Mouse (Mus musculus) thymus, postnatal 25 days (tissue): ENCODE data around the gene Cpsf2.

Source experiments
- DNase-seq: peaks from one replicate; pipeline ENCODE4 v3.0.0; 2022

Cpsf2 gene

DNA sequence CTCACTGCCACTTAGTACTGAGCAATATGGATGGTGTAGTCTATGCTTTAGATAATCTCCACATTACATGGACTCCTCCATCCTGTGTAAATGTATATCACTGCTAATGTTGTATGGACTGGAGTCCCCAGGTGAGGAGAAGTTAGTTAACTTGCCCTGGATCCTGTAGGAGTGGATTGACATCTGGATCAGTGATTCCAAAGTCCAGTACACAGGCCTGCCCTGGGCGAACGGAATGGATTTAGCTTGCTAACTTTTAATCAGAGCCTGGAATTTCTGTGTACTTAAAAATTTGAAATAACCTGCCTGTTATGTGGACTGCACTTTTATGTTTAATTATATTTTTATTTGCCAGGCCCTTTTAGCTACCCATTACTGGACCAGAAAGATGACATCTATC, 5.8 kb downstream of the Cpsf2 start:
- no peak for DNase-seq

DNA sequence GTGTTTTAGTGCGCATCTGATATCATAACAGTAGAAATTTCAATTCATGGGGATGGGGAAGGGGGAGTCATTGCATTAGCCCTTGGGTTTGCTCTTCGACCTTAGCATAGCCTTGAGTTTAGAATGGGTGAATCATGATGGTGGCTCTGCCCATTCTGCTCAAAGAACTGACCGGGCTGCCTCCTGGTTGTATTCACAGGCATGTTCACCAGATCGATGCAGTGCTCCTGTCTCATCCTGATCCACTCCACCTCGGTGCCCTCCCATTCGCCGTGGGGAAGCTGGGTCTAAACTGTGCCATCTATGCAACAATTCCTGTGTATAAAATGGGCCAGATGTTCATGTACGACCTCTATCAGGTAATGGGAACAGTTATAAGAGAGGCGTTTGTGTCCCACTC, 7.2 kb downstream of the Cpsf2 start:
- DNase-seq, result no peak

DNA sequence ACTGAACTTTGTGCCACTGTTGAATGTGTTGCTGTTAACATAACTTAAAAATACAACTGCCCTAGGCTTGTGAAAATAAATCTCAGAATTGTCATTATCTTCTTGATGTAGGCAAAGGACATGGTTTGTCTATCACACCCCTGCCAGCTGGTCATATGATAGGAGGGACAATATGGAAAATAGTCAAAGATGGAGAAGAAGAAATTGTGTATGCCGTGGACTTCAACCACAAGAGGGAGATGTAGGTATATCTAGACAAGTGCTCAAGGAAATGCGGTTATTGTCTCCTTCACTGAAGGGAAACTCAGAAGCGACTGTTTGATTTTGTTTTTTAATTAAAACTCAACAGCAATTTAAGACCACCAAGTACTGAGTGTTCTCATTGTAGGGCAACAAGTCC, 9.3 kb downstream of the Cpsf2 start:
- DNase-seq, result no peak

DNA sequence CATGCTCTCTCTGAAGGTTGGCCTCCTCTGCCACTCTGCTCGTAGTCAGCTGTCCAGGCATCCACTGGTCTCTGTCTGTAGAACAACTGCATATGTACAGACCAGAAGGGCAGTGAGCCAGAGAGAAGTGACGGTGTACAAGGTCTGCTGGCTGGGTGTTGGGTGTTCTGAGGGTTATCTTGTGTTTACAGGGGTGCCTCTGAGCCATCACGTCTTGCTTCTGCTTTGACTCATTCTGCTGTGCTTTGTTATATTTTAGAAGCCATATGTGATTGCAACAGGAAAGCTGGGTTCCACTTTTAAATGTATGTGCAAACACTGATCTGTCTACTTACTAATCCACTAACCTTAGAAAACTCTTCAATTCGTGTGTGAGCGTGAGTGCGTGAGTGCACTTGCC, 11.9 kb downstream of the Cpsf2 start:
- DNase-seq, result no peak

DNA sequence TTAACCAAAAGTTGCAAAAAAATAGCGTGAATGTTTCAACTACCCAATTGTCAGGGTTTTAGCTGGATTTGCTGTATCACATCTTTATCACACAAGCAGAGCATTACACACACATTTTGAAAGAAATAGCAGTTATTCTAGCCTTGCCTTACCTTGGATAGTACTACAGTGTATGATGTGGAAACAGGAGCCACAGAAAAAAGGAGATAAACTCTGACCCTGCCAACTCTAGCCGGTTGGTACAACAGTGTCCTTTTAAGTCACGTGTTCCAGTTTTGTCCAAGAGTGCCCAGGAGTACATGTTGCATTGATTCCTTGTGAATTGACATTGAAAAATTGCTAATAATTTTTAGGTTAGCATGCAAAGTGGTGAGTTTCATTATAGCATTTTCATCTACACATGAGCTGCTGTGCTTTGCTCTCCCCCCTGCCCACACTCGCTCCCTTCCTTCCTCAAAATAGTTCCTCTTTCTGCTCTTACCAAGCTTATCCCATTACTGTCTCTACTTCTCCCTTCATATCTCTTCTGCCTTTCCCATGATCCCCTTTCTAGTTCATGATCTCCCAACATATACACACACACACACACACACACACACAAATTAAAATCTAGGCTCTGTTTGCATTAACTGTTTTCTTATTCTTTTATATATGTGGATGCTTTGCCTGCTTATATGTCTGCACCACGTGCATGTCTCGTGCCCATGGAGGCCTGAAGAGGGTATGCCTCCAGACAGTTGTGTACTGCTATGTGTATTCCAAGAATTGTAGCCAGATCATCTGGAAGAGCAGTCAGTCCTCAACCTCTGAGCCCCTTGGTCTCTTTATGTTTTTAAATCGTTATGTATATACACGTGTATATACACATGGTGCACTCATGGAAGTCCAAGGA, 19.0 kb downstream of the Cpsf2 start:
- DNase-seq, result no peak

DNA sequence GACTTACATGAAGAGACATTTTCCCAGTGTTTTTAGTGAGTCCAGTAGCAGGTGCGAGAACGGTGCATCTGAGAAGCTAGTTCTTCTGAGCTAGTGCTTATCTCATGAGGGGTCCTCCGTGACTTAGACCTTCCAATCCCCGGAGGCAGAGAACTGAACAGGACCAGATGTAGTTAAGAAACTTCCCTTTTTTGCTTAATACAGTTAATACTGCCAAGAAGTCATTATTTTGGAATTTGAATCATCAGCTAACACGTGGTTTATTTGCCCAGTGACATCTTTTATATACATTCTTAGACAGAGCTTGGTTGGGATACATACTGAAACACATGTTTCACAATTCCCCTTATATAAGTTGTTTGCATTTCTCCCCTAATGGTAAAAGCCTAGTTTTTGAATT, 23.1 kb downstream of the Cpsf2 start:
- DNase-seq, result no peak

DNA sequence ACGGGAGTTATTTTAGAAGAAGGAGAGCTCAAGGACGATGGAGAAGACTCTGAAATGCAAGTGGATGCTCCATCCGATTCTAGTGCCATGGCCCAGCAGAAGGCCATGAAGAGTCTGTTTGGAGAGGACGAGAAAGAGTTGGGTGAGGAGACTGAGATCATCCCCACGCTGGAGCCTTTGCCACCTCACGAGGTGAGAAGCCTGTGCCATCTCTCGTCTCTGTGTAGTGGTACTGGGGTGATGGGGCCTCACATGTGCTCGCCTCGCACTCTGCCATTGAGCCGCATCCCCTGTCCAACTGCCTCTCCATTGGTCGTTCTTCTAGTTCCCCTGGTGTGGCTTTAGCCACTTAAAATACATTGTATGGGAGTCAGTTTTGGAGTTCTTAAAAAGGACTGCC, 25.0 kb downstream of the Cpsf2 start:
- no peak for DNase-seq

DNA sequence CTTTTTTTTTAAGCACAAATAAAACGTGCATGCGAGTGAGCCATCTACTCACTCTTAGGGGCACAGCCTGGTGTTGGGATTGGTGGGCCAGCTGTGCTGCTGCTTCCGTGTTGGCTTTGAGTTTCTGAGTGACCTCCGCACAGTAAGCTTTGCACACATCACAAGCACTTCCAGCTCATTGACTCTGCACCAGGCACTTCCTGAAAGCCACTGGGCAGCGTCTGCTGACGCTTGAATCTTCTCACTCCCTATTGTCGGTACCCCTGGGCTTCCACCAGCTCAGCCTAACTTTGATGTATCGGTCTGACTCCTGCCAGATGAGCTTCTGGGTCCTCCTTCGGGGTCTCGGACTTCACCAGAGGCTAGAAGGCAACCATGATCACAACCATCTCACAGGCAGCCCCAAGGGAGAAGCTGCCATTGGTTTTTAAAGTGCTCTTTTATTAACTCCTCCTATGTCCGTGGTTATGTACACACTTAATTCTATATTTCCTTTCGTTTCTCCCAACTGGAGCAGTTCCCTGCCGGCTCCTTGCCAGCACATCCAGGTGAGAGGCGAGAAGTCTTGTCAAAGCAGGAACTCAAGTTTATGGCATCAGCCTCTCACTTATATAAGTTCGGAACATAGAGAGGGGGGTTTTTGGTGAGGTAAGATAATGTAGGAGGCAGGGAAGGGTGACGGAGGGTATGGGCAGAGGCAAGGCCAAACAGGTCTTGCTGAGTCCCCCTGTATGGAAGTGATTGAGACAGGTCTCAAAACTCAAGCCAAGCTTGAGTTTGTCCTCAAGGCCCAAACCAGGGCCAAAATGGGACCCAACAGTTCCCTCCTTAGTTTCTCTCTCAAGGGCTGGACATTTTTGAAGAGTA, 32.6 kb downstream of the Cpsf2 start:
- DNase-seq, result no peak

DNA sequence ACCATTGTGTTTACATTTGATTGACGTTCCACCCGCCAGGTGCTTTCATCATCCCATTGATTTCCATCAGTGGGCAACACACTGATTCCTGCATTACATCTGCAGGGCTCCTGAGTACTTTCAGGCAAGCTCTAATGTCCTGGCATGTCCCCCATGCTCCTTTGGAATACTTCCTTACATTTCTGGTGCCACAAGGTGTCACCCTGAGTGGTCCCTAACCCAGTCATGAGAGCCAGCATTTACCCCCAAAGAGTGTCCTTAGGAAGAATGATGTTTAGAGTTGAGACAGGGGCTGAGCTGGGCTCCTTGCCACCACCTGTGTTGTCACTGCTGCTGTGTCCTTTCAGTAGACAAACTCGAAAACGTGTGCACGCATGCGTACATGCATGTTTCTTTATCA, 33.8 kb downstream of the Cpsf2 start:
- DNase-seq, result no peak

DNA sequence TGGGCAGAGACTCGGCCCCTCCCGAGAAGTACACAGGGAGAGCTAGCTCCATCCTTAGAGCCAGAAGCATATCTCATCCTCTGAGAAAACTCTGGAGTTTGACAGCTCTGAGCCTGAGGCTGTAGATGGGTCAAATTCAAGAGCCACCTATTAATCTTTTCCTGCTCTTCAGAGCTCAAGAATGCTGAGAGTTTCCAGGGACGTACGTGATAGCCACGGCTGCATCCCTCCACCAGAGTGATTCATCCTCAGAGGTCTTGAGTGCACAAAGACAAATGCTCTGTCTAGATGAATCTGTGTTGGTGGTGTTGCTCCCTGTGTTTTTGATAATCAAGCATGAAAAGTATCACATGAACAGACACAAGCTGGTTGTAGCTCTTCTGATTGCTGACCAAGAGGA, 38.6 kb downstream of the Cpsf2 start:
- no peak for DNase-seq

DNA sequence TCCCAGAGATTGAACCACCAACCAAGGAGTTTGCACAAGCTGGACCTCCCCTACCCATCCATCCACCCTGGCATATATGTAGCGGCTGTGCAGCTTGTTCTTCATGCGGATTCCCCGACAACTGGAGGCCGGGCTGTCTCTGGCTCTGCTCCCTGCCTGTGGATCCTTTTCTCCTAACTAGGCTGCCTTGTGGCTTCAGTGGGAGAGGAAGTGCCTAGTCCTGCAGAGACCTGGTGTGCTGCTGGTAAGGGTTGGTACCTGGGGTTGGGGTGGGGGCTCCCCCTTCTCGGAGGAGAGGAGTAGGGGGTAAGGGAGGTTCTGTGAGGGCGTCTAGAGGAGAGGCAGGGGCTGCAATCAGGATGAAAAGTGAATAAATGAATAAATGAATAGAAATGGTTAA, 39.3 kb downstream of the Cpsf2 start:
- no peak for DNase-seq

DNA sequence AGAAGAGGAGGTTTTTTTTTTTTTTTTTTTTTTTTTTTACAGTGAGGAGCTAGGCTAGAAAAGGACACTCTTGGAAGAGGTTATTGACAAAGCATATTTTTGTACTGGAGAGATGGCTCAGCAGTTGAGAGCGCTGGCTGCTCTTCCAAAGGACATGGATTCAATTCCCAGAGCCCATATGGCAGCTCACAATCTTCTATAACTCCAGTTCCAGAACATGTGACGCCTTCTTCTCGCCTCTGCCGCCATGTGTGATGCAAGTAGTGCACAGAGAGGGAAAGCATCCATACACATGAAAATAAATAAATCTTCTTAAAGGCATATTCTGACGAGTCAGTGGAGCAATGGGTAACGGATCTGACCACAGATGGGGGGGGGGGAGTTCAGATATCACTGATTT, 46.1 kb downstream of the Cpsf2 start:
- no peak for DNase-seq

DNA sequence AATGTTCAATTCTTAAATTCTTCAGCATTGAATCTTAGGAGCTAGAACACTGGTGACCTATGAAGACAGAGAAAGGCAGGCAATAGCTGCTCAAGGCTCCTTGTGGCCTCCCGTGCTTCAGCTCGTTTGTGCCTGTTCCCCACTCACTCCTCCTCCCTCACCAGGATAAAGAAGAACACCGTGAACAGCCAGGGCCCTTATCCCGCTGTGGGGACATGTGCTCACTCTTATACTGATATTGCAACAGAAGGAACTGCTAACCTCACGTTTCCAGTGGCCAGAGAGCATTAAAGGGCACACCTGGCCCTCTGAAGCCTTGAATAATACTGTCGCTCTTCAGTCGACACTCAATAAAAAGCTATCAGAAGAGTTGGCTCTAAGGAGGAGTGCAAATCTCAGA, 53.4 kb downstream of the Cpsf2 start:
- DNase-seq, result no peak

DNA sequence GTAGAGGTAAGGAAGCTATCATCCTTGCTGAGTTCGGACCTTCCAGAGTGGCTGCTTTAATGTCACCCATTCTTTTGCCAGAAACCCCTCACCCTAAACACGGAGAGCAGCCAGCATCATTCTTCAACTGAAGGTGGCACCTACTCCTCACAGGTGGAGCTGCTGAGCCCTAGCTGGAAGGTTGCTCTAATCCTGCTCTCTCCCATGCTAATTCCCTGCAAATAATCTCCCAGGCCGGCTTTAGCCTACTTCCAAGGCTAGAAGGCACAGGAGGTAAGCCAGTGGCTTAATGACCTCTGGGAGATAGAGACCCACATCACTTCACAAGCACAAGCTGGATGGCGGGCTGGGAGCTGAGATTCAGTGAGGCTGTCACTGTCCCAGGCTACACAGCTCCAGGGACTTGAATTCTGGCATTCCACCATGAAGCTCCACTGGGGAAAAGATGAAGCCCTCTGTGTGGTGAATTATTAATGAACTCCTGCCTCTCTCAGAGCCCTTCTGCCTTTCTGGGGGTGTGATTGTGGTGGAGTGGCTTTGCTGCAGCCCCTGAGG, 54.2 kb downstream of the Cpsf2 start:
- no peak for DNase-seq

DNA sequence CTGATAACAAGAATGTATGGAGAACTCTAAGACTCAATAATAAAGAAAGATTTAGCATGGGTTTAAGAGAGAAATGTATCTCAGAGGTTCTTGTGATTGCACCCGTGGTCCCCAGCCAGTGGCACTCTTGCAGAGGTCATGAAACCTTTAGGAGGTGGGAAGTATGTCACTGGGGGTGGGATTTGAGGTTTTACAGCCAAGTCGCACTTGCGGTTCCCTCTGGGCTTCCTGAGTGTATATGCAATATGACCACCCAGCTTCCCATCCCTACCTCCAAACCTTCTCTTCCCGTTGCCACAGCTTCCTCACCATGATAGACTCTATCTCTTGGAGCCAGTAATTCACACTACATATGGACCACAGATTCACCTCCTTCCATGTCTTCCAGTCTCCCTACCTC, 59.1 kb downstream of the Cpsf2 start:
- no peak for DNase-seq

DNA sequence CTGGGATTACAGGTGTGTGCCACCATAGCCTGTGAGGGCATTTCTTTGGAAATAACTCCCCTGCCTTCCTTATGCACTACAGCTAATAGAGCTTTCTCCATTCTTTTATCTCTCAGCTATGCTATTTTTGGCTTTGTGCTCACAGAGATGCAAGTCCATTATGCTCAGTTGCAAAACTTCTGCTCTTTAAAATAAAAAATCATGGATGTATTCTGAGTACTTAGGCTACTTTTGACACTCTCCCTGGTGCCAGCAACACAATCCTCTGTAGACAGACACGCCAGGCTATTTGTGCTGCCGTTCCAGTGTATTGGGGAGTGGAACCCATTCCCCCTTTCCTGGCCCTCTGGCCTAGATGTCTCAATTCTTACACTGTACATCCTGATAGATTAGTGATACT, 64.1 kb downstream of the Cpsf2 start:
- no peak for DNase-seq

DNA sequence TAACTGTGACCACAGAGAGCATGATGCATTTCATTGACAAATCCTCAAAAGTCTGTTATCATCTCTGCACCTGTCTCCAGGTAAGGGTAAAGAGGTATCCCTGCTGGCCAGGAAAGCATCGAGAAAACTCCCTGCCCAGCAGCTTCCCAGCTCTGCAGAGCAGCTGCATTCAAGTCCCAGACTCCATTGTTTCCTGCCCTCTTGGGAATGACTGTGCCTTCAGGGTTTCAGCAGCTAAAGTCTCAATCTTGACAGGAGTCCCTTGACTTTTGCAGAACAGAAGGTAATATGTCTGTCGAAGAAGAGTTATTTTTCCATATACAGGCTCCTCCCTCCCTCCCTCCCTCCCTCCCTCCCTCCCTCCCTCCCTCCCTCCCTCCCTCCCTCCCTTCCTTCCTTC, 65.9 kb downstream of the Cpsf2 start:
- no peak for DNase-seq

DNA sequence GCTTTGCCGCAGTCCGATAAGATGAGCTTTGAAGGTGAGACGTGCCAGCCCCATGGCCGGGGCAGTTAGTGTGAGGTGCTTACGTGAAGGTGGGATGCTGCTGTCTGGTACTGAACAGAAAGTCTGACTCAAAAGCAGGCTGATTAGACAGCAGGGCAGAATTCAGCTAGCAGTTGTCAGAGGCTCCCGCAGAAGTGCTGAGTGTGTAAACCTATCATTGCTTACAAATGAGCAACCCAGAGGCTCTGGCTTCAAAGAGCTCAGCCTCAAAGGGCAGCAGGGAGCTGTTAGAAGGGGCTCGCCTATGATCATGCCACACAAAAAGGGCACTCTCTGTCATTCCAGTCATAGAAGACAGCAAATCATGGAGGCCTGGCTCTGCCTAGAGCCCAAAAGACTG, 66.5 kb downstream of the Cpsf2 start:
- DNase-seq, result no peak

DNA sequence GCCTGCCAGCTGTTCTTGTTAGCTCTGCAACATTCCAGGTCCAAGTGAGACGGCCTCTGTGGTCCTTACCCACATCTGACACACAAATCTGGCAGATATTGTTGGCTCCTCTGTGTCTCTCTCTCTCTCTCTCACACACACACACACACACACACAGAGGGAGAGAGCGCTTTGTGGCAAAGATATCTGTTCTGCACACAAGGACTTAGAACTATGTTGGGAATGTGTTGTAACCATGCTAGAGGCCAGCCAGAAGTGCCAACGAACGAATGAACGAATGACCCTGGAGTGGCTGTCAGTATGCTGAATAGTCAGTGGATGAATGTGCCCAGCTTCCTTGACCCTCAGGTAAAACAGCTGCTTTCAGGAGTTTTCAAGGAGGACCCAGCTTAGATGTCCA, 68.1 kb downstream of the Cpsf2 start:
- DNase-seq, result no peak

DNA sequence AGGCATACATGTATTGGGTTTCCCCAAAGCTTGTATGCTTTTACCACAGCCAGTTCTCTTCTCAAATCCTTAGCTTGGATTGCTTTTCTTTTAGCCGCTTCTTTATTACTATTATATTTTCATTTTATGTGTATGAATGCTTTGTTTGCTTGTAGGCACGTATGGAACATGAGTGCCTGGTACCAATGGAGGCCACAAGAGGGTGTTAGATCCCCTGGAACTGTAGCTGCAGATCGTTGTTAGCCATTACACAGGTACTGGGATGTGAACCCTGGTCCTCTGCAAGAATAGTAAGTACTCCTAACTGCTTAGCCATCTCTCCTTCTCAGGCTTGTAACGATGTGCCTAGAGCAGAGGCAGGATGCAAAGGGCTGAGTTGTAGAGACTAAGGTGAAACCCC, 78.4 kb downstream of the Cpsf2 start:
- no peak for DNase-seq

DNA sequence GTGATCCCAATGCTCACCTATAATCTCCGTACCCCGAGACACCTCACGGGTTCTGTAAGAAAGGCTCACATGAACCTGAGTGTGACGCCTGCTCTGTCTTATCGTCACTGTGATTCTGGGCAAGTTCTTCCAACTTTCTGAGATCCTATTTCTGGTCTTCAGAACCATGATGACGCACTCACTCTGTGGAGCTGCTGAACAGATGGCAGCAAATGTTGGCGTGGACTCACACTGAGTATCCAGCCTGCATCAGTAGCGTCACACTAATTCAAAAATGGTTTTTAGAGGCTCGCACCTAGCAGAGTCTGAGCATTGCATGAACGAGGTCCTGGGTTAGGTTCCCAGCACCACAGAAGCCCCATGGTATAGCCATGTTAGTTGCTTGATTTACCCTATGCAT, 80.0 kb downstream of the Cpsf2 start:
- no peak for DNase-seq
